Mouse (Mus musculus) layer of hippocampus, postnatal 25 days (tissue): ENCODE results near the gene Slfn9. TPM values are rescaled to one million over a fixed set of nuclear protein-coding genes. Genes with fewer than 3 reads are reported as not detected.
"Not testable (repeated sequence)": the region's sequence is repeated elsewhere in the genome, so short reads cannot be mapped to it uniquely, and the experiment has no call there.

Source experiments
- DNase-seq, 2 experiments: peaks; one replicate each; pipeline ENCODE4 v3.0.0; 2022; ENCODE audit warnings: mixed read lengths in 2 of 2, low spot score in 1 of 2; ENCODE audit errors: extremely low spot score in 1 of 2
- total RNA-seq, 2 experiments: library from RNA; stranded (reverse); gene quantifications; 2 replicates each; pipeline ENCODE4 v1.2.3; 2021

Gene Slfn9
- under 1 TPM; 0.35 to 0.39 TPM for total RNA-seq

- peak in 1 of 2 experiments; percentile 18 for DNase-seq
Observed at GRCm38 (mm10) chr11:82991469-82992166, at the start of gene Slfn9. Slfn9 (minus strand) TSS chr11:82991830.

- DNase-seq, result no peak
Observed at GRCm38 (mm10) chr11:83041000-83041399, 49.4 kb upstream of the Slfn9 start.

- no peak for DNase-seq
Observed at GRCm38 (mm10) chr11:83040325-83040724, 48.7 kb upstream of the Slfn9 start.

GRCm38 (mm10) chr11:83039796-83040195 lies 48.2 kb upstream of the Slfn9 start:
- DNase-seq, result no peak

- DNase-seq, result no peak
Observed at GRCm38 (mm10) chr11:83039156-83039555, 47.5 kb upstream of the Slfn9 start.

- DNase-seq, result not testable (repeated sequence)
Observed at GRCm38 (mm10) chr11:83038686-83039085, 47.1 kb upstream of the Slfn9 start.

GRCm38 (mm10) chr11:83020621-83021020 lies 29.0 kb upstream of the Slfn9 start, which contains the start of gene Slfn8:
Slfn8 (minus strand) TSS chr11:83020810.
- no peak for DNase-seq

- not testable (repeated sequence) for DNase-seq
Observed at GRCm38 (mm10) chr11:83019561-83020519, 28.2 kb upstream of the Slfn9 start.

GRCm38 (mm10) chr11:83016093-83016492 lies 24.5 kb upstream of the Slfn9 start:
- DNase-seq, result no peak

GRCm38 (mm10) chr11:83013356-83013755 lies 21.7 kb upstream of the Slfn9 start:
- DNase-seq, result no peak

GRCm38 (mm10) chr11:82990612-82991385 lies 831 bp downstream of the Slfn9 start:
- DNase-seq, result not testable (repeated sequence)

GRCm38 (mm10) chr11:82989357-82989756 lies 2.3 kb downstream of the Slfn9 start:
- no peak for DNase-seq

GRCm38 (mm10) chr11:82987621-82988020 lies 4.0 kb downstream of the Slfn9 start:
- DNase-seq, result no peak

- DNase-seq, result no peak
Observed at GRCm38 (mm10) chr11:82983193-82983592, 8.4 kb downstream of the Slfn9 start.

- DNase-seq, result not testable (repeated sequence)
Observed at GRCm38 (mm10) chr11:82982409-82982808, 9.2 kb downstream of the Slfn9 start.

- no peak for DNase-seq
Observed at GRCm38 (mm10) chr11:82973916-82974315, 17.7 kb downstream of the Slfn9 start.

- DNase-seq, result no peak
Observed at GRCm38 (mm10) chr11:82971590-82971974, 20.0 kb downstream of the Slfn9 start.

- DNase-seq, result peak; percentile 13 to 28
Observed at GRCm38 (mm10) chr11:82970712-82971589, 20.7 kb downstream of the Slfn9 start.

- DNase-seq, result no peak
Observed at GRCm38 (mm10) chr11:82962215-82962614, 29.4 kb downstream of the Slfn9 start.

- no peak for DNase-seq
Observed at GRCm38 (mm10) chr11:82961743-82962142, 29.9 kb downstream of the Slfn9 start.
